Mouse (Mus musculus) lung, postnatal 0 days (tissue): ENCODE measurements at regions not wholly inside any gene's neighbourhood (a gene's known extent, or its start where the extent isn't known, plus 50 kb on each side); places are given as distances from the start of the nearest gene placed in this dataset.

ENCODE experiments used
- ATAC-seq: fragments of 200-750 bp; cut with Nextera tagmentation; 2 replicates; pipeline ENCODE4 v1.8.0; 2017; ENCODE audit warnings: moderate library complexity
- DNase-seq: peaks from one replicate; pipeline ENCODE4 v3.0.0-alpha.2; 2016; ENCODE audit warnings: low spot score
- H3K27ac ChIP-seq: fragments of 300-500 bp; sonication (generic); 2 replicates; pipeline ENCODE4 v1.5.1; 2014; ENCODE audit warnings: antibody characterized with exemption, mild to moderate bottlenecking, low read length, mixed read lengths
- H3K27me3 ChIP-seq: fragments of 300-500 bp; sonication (generic); replicated peaks from 2 replicates; pipeline ENCODE4 v1.6.1; 2014; ENCODE audit warnings: low read length, mixed read lengths; ENCODE audit not compliant: insufficient read depth
- H3K36me3 ChIP-seq: fragments of 300-500 bp; sonication (generic); 2 replicates; pipeline ENCODE4 v1.6.1; 2014; ENCODE audit warnings: low read length, mixed read lengths; ENCODE audit not compliant: insufficient read depth
- H3K4me1 ChIP-seq: fragments of 300-500 bp; sonication (generic); 2 replicates; pipeline ENCODE4 v1.6.1; 2014; ENCODE audit warnings: antibody characterized with exemption, low read depth, low read length, mixed read lengths; ENCODE audit not compliant: insufficient read depth
- H3K4me2 ChIP-seq: fragments of 300-500 bp; sonication (generic); replicated peaks from 2 replicates; pipeline ENCODE4 v1.6.1; 2014; ENCODE audit warnings: low read depth, mild to moderate bottlenecking, low read length, moderate library complexity, mixed read lengths
- H3K4me3 ChIP-seq: fragments of 300-500 bp; sonication (generic); 2 replicates; pipeline ENCODE4 v1.5.1; 2014; ENCODE audit warnings: low read depth, low read length
- H3K9ac ChIP-seq: fragments of 300-500 bp; sonication (generic); replicated peaks from 2 replicates; pipeline ENCODE4 v1.6.1; 2014; ENCODE audit warnings: low read depth, mild to moderate bottlenecking
- H3K9me3 ChIP-seq: fragments of 300-500 bp; sonication (generic); 2 replicates; pipeline ENCODE4 v1.6.1; 2016; ENCODE audit warnings: low read length, mixed read lengths
- CTCF ChIP-seq: IDR thresholded peaks from 2 replicates; pipeline ENCODE4 v1.5.1; 2016; ENCODE audit warnings: antibody characterized with exemption, mild to moderate bottlenecking
- EP300 ChIP-seq: IDR thresholded peaks from 2 replicates; pipeline ENCODE4 v1.6.1; 2016; ENCODE audit warnings: antibody characterized with exemption, mild to moderate bottlenecking, control low read depth
- WGBS: fragments of 180-500 bp; shearing (Covaris S2); extraction: QIAGEN DNeasy Blood & Tissue Kit; methylation state at CpG from one replicate; pipeline ENCODE4 v1.1.7; 2014; 5-methylcytosine and 5-hydroxymethylcytosine counted together

GRCm38 (mm10) chr8:26484749-26485148 lies 365.4 kb downstream of the Gm45692 start:
- WGBS = 88% methylated on average over 5 of the region's 5 CpGs
- Histone ChIP-seq H3K4me2 (no peak overlapping the region), H3K27me3 (no peaks in the 10 kb centered on the region), H3K9ac (no peak overlapping the region), H3K36me3 (no peaks in the 10 kb centered on the region), H3K4me3 (no peak overlapping the region), H3K27ac (no peak overlapping the region), H3K9me3 (no peaks in the 10 kb centered on the region), H3K4me1 (no peaks in the 10 kb centered on the region)
- no peak for DNase-seq
- ATAC-seq = no peak
- no peak for TF ChIP-seq EP300
- TF ChIP-seq CTCF = no peak

- no peaks in the 10 kb centered on the region for H3K9me3 ChIP-seq
- no peak overlapping the region for H3K9ac ChIP-seq
- H3K4me3 ChIP-seq = no peak overlapping the region
- ATAC-seq (no peak), DNase-seq (no peak)
- 80% methylated on average over 7 of the region's 7 CpGs for WGBS
- no peaks in the 10 kb centered on the region for H3K27me3 ChIP-seq
- no peak overlapping the region for H3K4me2 ChIP-seq
- no peaks in the 10 kb centered on the region for H3K4me1 ChIP-seq
- no peaks in the 10 kb centered on the region for H3K36me3 ChIP-seq
- H3K27ac ChIP-seq = no peak overlapping the region
- TF ChIP-seq CTCF = no peak
- no peak for TF ChIP-seq EP300
Observed at GRCm38 (mm10) chr8:26487866-26488265, 368.5 kb downstream of the Gm45692 start.

GRCm38 (mm10) chr8:26488590-26488989 lies 369.3 kb downstream of the Gm45692 start:
- no peak for ATAC-seq
- Histone ChIP-seq H3K27me3 (no peaks in the 10 kb centered on the region), H3K9me3 (no peaks in the 10 kb centered on the region), H3K4me3 (no peak overlapping the region), H3K27ac (no peak overlapping the region), H3K36me3 (no peaks in the 10 kb centered on the region), H3K4me1 (no peaks in the 10 kb centered on the region), H3K9ac (no peak overlapping the region), H3K4me2 (no peak overlapping the region)
- WGBS = 36% methylated on average over 8 of the region's 8 CpGs
- no peak for TF ChIP-seq EP300
- TF ChIP-seq CTCF = no peak
- no peak for DNase-seq

- Histone ChIP-seq H3K27me3 (0 out of 2 replicates have a peak, but pooled peaks cover 9% of the 10 kb centered on the region), H3K9me3 (no peaks in the 10 kb centered on the region), H3K36me3 (no peaks in the 10 kb centered on the region), H3K4me2 (no peak overlapping the region), H3K9ac (no peak overlapping the region), H3K4me1 (no peaks in the 10 kb centered on the region), H3K4me3 (no peak overlapping the region), H3K27ac (no peak overlapping the region)
- TF ChIP-seq EP300 (peak; percentile 27; the same call in 1 of the 2 replicates), CTCF (no peak)
- DNase-seq (peak; percentile 79), ATAC-seq (peak; percentile 91)
- 39% methylated on average over 9 of the region's 9 CpGs for WGBS
Observed at GRCm38 (mm10) chr8:26501196-26501813, 382.0 kb downstream of the Gm45692 start.

- Histone ChIP-seq H3K4me1 (no peaks in the 10 kb centered on the region), H3K4me3 (no peak overlapping the region), H3K27me3 (0 out of 2 replicates have a peak, but pooled peaks cover 9% of the 10 kb centered on the region), H3K9me3 (no peaks in the 10 kb centered on the region), H3K9ac (no peak overlapping the region), H3K27ac (no peak overlapping the region), H3K4me2 (no peak overlapping the region), H3K36me3 (no peaks in the 10 kb centered on the region)
- TF ChIP-seq EP300 (no peak), CTCF (no peak)
- DNase-seq = no peak
- no peak for ATAC-seq
- WGBS = 43% methylated on average over 11 of the region's 11 CpGs
Observed at GRCm38 (mm10) chr8:26501814-26502572, 382.7 kb downstream of the Gm45692 start.

- Histone ChIP-seq H3K27me3 (0 out of 2 replicates have a peak, but pooled peaks cover 9% of the 10 kb centered on the region), H3K9me3 (no peaks in the 10 kb centered on the region), H3K9ac (no peak overlapping the region), H3K27ac (no peak overlapping the region), H3K4me1 (no peaks in the 10 kb centered on the region), H3K36me3 (no peaks in the 10 kb centered on the region), H3K4me2 (no peak overlapping the region), H3K4me3 (no peak overlapping the region)
- TF ChIP-seq EP300 (no peak), CTCF (peak; percentile 25)
- DNase-seq (no peak), ATAC-seq (no peak)
- 39% methylated on average over 4 of the region's 4 CpGs for WGBS
Observed at GRCm38 (mm10) chr8:26502772-26503171, 383.4 kb downstream of the Gm45692 start.
